Mouse (Mus musculus): ENCODE measurements at regions not wholly inside any gene's neighbourhood (a gene's known extent, or its start where the extent isn't known, plus 50 kb on each side); places are given as distances from the start of the nearest gene placed in this dataset.
A peak's percentile ranks its signal among the peaks of the same experiment; 100 is the strongest.

DNA sequence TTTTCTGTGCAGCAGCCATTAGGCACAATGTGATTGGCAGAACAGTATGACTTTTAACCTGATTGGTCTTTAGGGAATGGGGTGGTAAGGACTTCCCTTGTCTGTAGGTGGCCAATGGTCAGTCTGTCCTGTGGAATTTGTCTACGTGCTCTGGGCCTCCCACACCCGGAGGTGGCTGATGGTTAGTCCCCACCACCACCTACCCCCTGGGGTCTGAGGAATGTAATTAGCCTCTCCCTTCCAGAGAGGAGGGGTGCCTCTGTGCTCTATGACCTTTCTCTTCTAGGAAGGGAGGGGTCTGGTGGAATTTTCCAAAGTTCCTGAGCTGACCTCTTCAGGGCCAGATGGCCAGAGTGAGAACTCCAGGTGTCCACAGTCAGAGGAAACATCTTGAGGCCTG, 101.6 kb downstream of the Tmem17 start:
- DNase-seq (ENCODE audit: low spot score) = no peak

DNA sequence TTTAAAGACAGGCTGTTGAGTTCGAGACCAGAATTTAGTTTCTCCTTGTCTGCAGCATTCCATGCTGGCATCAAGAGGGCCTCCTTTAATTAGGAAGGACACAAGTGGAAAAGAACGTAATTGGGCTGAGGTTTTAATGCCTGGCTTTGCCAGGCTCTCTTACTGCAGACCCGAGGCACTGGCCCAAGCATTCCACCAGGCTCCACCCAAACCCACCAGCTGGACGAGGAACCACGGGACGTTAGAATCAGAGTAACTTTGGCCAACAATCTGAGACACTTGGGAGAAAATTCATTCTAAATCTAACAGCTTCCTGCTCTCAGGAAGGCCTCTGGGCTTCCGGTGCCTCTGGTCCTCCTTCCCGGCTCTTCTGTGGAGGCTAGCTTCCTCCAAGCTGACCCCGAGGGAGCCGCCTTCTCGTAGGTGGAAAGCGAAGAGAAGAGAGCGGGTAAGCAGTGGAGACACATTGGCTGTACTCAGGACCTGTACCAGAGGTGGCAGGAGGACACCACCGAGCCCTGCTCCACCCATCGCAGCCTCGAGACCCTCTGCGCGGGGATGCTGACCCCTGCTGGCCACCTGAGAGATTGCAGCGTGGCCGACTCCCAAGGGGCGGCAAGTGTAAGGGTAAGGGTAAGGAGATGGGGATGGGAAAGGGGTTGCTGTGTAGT, 105.5 kb downstream of the Tmem17 start:
- DNase-seq (ENCODE audit: low spot score) = peak; percentile 81

DNA sequence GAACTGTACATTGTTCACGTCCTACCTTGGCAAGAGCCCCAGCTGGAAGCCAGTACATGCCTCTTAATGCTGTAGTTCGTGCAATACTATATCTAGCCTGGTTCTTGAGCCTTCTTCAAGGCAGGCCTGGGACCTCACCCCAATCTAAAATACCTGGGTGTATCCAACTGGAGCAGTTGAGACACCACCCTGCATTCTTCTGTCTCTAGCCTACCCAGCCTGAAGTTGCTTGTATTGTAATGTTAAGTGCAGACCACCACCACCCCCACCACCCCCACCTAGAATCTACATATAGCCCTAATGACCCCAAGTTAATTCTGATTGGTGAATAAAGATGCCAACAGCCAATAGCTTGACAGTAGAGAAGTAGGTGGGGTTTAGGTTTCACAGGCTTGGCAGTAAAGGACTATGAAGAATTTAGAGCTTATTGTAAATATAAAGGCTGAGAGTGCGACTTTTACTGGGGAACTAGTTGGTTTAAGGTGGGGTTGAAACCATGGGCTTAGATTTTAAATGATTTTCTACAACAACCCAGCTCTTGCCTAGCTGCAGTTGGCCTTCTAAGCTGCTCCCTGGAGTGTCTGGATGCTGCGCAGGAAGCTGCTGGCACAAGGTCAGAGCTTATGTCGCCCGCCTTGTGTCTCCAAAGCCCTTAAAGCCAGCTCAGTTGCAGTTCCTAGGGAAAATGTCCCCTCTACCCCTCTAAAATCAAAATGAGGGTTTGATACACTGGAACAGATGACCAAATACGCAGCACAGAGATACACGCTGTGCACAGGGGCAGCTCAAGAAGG, 109.2 kb downstream of the Tmem17 start:
- no peak for DNase-seq (ENCODE audit: low spot score)

DNA sequence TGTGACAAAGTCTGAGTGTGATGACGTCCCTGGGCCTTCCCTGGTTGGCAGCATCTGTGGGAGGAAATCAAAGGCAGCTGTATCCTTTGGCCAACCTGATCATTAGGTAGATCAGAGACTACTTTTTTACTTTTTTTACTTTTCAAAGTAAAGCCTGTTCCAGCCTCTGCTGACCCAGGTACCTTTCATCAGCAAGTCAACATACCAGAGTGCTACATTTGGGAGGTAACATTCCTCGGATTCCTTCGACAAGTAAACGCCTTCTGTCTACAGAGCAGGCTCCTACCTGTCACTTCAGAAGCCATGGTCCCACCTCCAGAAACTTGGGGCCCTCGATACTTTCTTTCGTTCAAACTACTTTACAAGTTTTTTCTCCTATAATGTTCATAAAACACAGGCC, 110.0 kb downstream of the Tmem17 start:
- DNase-seq (ENCODE audit: low spot score) = no peak

DNA sequence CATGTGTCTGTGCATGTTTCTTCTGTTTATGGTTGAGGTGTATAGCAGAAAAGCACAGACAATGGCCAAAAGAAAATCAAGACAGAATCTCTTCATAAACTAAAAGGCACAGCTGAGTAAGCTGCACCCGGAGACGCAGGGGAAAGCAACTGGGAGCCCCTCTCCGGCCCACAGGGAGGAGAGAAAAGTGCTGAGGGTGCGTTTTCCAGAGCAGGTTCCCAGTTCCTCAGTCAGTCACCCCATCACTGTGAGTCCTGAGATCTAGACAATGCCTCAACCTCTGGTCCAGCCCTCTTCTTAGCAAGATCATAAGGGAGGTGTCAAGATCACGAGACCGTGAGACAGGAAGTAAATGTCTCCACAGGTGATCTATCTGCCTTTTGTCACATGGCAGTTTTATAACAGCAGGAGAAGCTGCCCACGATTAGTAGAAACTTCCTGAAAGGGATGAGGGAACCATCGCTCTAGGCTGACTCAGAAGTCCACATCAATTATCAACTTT, 110.7 kb downstream of the Tmem17 start:
- DNase-seq (ENCODE audit: low spot score) = no peak

DNA sequence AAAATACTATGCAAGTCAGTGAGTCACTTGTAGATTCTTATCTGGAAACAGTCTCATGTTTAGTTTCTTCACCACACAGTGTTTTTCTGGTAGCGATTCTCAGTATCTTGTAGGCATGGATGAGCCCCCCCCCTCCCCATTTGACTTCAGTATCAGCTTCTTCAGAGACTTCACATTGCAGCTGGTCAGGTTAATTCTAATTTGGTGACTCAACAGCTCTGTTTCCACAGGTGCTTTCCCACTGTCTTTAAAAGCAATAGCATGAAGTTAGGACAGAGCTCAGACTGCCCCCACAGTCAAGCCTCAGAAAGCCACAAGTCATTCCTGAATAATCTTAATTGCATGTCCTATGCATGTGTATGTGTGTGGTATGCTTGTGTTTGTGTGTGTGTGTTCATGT, 114.5 kb downstream of the Tmem17 start:
- no peak for DNase-seq (ENCODE audit: low spot score)

DNA sequence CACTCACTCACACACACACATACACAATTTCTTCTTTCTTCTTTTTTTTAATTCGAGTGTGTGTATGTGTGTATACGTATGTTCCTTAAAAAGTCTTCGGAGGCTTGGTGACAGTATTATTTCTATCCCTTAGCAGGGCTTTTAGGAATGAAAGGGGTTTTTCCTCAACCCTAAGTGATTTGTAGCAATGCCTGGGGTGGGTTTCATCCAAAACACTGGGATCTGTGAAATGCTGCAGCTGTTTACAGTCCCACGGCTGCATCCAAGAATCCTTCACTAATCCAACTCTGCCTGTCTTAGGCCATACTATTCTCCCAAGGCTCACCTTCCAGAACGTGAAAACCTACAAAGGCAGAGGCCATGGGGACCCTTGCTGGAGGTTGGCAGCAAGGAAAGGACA, 116.6 kb downstream of the Tmem17 start:
- no peak for DNase-seq (ENCODE audit: low spot score)

DNA sequence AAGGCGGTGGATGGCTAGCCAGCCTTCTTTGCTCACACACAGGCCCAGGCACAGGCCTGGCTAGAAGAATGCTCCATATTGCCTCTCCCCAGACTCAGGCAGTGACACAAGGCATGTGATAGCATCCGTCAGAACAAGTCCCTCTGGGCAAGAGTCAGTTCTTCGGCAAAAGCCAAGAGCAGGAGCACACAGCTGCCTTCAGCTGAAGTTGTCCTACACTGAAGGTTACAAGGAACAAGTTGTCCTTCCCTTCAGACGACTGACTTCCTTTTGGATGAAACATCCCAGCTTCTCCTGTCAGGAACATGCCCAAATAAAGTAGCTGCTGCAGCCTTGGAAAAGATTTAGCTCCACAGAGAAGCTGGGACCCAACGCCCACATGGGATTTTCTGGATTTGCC, 117.1 kb downstream of the Tmem17 start:
- no peak for DNase-seq (ENCODE audit: low spot score)

DNA sequence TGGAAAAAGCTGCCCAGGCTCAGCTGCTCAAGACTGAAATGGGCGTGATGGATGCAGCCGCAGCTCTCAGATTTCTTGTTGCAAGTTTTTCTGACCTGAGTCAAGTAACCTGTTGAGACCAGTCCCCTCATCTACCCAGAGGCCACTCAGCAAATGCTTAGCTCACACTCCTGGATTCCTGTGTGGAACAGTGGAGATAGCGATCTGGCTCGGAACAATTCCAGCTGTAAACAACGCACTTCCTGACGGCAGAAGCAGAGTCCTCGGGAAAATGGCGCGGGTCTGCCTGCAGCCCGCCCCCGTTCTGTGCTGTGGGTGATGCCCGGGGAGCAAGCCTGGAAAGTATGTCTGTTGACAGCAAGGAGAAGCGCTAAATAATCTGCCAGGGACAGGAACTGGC, 117.7 kb downstream of the Tmem17 start:
- no peak for DNase-seq (ENCODE audit: low spot score)

DNA sequence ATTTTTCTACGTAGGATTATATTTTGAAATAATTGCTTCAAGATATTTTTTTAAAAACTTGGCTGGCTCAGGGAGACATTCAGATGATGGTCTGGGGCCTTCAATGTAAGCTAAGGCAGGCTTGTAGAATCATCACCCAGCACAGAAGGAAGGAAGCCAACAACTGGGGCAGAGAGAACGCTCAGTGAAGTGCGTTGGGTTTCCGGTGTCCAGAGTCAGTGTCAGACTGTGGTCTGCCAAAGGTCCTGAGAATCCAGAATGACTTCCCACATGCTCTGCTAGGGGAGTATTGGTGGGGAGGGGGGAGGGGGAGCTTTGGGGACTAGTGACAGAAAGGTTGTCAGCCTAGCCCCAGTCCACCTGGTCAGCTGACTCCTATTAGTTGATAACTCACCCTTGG, 118.1 kb downstream of the Tmem17 start:
- DNase-seq (ENCODE audit: low spot score) = no peak

DNA sequence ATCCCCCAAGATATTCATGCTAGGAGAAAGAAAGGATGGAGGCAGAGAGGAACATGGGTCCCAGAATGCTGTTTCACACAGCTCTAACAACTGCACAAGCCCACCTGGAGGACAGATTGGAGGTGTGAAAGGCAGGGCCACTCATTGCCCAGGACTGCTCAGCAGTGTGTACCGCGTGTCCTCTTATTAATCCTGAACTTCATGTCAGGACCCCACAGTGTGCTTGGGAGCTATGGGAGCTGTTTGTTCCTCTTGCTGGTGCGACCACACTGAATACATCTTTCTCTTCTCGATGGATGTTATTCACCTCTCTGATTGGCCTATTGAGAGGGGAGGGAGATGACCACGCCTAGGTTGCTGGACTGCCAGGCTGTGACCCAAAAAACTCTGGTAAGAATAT, 119.1 kb downstream of the Tmem17 start:
- no peak for DNase-seq (ENCODE audit: low spot score)

DNA sequence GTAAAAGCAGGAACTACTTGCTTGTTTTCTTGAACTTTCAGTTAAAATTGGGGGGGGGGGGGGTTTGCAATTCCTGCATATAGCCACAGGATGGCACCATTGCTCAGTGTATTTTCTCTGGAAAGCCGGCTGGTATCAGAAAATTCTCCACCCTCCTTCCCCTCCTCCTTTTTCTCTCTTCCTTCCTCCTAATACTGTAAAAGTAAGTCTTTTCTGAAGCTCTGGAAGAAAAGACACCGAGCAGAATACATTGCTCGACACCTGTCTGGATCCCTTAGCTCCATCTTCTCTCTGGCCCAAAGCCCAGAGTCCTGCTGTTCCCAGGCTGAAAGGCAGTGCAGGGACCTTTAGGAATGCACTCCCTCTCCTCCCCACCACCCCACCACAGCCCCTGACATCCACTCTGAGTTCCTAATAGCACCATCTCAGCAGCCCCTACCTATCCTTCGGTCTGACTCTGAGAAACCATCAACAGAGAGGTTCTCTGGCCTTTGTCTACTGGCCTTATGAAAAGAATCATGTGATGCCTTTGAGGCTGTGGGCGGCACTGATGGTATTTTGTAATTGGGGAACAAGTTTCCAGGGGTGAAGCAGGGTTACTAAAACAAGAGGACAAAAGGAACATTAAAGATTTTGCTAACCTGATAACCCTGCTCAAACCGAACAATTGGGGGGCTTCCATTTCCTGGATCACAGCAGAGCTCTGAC, 119.9 kb downstream of the Tmem17 start:
- peak; percentile 69 for DNase-seq (ENCODE audit: low spot score)

DNA sequence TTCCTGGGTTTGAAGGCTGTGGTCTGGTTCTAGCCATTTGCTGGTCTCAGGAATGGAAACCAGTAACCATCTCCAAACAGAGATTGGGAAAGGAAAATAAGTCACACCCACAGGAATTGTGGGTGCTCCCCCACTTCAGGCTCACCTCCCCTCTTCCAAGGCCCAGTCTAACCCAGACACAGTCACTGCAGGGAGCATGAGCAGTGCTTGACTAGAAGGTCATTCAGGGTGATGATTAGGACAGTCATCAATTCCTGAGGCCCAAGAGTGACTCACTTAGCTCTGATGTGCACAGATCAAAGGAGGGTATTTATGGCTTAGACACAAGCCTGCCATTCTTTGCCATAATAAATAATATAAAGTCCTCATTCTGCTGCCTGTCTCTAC, 120.4 kb downstream of the Tmem17 start:
- no peak for DNase-seq (ENCODE audit: low spot score)

DNA sequence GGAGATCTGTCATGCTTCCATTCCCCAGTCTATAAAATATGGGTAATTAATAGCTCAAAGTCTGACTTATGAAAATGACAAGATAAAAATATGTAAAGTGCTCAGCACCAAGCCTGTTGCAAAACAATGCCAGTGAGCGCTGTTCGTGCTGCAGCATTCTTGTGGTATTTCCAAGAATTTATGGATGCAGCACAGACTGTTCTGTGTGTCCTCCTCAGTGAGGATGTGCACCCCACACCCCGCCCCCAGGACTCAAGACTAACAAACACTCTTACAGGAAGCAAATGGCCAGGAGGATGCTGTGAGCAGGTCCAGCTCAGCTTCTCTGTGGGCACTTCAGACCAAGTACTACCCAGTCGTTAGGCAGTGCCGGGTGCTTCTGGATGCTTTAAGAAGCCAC, 121.1 kb downstream of the Tmem17 start:
- DNase-seq (ENCODE audit: low spot score) = no peak

DNA sequence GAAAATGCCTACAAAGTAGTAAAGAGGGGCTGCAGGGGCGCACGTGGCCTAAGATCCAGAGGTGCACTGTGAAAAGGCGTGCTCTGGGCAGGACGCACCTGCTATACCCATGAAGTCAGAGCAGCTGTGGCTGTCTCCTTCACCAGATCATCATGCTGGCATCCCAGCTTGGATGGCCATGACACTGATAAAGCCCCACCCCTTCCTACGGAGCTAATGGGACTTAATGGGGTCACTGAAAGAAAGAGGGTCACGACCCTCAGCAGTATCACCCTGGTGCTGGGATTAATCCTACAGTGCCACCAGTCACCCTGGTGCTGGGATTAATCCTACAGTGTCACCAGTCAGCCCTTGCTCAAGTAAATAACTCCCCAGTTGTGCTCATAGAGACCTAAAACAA, 122.1 kb downstream of the Tmem17 start:
- no peak for DNase-seq (ENCODE audit: low spot score)

DNA sequence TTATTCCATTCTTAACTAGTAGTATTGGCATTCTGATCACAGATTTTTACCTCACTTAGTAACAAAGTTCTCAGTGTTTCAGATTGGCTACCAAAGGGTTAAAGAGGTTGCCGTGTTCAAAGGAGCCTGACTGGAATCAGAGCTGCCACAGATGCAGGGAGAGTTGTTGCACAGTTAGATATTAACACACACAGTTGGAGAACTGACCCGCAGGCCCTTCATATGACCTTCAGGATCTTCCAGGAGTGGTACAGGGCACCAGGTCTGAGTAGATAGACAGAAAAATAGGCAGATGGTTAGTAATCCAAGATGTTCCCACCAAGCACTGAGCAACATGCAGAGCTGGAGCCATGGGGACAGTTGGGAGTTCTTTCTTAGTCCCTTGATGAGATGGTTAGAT, 123.1 kb downstream of the Tmem17 start:
- no peak for DNase-seq (ENCODE audit: low spot score)

DNA sequence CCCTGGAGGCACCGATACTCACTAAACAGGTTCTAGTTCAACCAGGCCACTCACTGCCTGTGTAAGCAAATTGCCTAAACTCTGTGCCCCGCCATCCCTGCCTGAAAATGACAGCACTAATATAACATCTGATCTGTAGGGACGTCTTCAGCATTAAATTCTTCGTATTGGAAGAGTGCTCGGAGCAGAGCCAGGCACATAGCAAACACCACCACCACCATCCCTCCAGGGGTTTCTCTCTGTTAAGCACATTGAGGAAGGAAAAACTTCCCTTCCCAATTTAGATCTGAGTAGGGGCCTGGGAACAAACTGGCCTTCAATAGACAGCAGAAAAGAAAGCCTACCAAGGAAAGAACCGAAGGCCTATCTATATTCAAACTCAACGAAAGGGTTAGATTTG, 124.4 kb downstream of the Tmem17 start:
- DNase-seq (ENCODE audit: low spot score) = no peak

DNA sequence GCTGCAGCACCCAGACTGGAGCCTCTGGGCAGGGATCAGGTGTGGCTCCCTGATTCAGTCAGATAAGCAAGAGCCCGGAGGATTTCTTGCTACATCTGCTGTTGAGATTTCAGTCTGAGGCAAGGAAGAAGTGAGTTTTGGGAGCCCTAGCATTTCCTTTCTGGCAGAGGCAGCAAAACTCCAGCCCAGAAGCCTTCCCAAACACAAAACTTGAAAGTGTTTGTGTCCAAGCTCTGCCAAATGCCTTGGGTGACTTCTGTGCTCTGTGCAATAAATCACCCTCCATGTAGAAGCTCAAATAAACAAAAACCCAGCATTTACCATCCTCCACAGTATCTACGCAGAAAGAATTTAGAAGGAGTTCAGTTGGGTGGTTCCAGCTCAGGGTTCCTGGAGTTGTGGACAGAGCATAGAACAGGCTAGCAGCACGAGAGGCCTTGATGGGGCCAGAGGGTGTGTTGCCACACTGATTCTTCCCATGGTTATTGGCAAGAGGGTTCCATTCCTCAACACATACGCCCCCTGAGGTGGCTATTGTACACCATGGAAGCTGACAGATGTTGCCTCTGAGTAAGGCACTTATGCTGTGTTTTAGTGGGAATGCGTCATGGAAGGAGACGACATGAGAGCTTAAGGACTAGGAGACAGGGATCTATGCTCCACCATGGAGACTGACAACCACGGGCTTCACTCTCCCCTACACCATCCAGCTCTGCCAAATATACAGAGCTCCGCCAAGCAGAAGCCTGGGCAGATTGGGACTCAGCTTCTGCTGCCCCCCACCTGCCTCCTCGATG, 125.1 kb downstream of the Tmem17 start:
- no peak for DNase-seq (ENCODE audit: low spot score)

DNA sequence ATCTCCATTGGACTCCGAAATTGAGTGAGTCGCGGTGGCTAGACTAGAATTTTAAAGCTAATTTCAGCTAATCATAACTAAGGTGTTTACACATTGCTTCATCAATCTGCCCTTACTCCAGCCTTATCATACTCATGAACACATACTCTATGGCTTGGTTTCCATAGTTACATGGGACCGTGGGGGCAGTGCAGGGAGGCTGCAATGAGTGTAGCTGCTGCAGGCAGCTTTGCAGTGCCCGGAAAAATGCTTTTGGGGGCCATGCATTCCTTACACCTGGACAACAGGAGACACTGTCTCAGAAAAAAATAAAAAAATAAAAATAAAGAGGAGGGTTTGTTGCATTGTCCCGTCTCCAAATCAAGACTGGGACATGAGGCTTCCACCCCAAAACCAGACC, 126.3 kb downstream of the Tmem17 start:
- no peak for DNase-seq (ENCODE audit: low spot score)

DNA sequence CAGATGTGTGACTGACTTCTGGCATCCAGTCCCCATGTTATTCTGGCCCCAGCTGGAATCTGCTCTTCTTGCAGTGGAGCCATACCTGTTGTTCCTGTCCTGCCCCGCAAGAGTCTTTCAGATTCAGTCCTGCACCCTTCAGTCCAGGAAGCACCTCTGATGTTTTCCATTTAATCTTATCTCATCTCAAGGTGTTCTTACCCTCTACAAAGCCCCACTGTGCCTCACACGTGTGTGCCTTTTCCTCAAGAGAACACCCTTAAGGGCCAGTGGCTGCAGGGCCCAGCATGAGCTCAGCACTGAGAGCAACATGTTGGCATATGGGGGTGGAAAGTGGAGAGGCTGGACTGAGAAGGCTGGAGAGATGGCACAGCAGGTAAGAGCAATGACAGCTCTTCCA, 126.8 kb downstream of the Tmem17 start:
- DNase-seq (ENCODE audit: low spot score) = no peak

DNA sequence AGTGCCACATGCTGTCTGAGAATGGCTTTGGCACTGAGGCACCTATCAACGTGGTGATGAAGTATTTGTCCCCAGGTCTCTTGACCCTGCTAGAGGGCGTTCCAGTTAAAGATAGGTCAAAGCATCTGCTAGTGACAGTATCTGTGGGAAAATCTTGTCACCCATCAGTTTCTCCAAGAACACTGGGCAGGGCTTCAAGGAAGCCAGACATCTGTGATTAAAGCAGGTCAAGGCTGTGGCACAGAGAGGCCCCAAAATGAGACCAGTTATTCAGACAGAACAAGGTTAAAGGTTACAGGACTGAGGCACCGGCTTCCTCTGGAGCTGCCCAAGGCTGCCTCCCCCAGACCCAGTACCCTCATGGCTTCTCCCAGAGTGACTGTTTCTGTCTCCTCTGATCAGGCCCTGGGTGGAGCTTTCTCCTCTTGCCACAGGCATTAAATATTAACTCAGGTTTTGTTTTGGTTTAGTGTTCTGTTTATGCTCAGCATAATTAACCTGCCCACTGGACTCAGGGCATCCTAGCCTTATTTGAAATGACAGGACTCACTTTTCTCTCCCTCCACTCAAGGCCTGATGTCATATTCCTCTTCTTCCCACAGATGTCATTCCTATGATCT, 128.6 kb downstream of the Tmem17 start:
- DNase-seq (ENCODE audit: low spot score) = no peak

Data from thymus, postnatal 0 days (tissue).